Mouse (Mus musculus) ES-Bruce4 (cell line): ENCODE results near the gene Galnt6.
"Not testable (repeated sequence)": the region's sequence is repeated elsewhere in the genome, so short reads cannot be mapped to it uniquely, and the experiment has no call there.

Experiments
- CTCF ChIP-seq: IDR thresholded peaks from one replicate; pipeline ENCODE4 v1.8.1; 2011; ENCODE audit warnings: low read depth, low read length
- EP300 ChIP-seq: IDR thresholded peaks from 2 replicates; pipeline ENCODE4 v1.6.1; 2011; ENCODE audit warnings: low read depth, low read length; ENCODE audit not compliant: insufficient read depth
- POLR2A ChIP-seq: IDR thresholded peaks from one replicate; pipeline ENCODE4 v1.8.1; 2011; ENCODE audit warnings: low read length; ENCODE audit not compliant: insufficient read depth

DNA sequence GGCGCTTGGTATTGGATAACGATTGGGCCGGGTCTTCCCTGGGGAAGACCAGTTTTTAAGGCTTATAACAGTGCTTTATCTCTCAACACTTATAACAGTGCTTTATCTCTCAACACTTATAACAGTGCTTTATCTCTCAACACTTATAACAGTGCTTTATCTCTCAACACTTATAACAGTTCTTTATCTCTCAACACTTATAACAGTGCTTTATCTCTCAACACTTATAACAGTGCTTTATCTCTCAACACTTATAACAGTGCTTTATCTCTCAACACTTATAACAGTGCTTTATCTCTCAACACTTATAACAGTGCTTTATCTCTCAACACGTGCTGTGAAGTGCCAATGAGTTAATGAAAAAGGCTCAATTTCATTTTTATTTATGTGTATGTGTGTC is 39.8 kb upstream of the Galnt6 start:
- not testable (repeated sequence) for TF ChIP-seq CTCF, EP300, POLR2A
